Mouse (Mus musculus) R1 (cell line): Measurements from ENCODE around the gene Fgfr2.

Experiments used
- DNase-seq: peaks from one replicate; pipeline ENCODE4 v3.0.0-alpha.2; 2018; ENCODE audit warnings: low read depth, low spot score

Gene Fgfr2

GRCm38 (mm10) chr7:131650277-131650676 is 1472.9 kb downstream of the Fgfr2 start:
- peak; percentile 66 for DNase-seq

GRCm38 (mm10) chr7:131648276-131648675 is 1474.9 kb downstream of the Fgfr2 start:
- no peak for DNase-seq

- no peak for DNase-seq
Measured at GRCm38 (mm10) chr7:131647583-131647982, 1475.6 kb downstream of the Fgfr2 start.

GRCm38 (mm10) chr7:131644586-131644985 is 1478.6 kb downstream of the Fgfr2 start:
- no peak for DNase-seq

DNA sequence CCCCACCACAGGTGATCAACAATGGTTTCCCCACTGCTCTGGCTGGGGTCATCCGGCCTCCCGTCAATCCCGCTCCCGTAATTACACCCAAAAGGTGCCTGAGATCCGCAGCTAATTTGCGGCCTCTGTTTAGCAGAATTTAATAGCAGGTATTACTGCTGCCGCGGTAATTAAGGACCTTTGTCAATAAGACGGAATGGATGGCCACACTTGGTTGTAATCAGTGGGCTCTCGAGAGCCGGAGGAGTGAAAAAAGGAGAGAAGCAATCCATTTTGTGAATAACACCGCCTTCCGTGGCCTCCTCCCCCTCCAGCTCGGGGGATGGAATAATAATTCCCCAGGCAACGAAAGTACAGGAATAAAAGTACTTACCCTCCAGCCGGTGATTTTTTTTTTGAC is 1479.1 kb downstream of the Fgfr2 start:
- no peak for DNase-seq

- no peak for DNase-seq
Measured at GRCm38 (mm10) chr7:131643341-131643840, 1479.8 kb downstream of the Fgfr2 start.

GRCm38 (mm10) chr7:131629562-131629961 is 1493.6 kb downstream of the Fgfr2 start:
- DNase-seq, result no peak

- no peak for DNase-seq
Measured at GRCm38 (mm10) chr7:131628846-131629391, 1494.2 kb downstream of the Fgfr2 start.

DNA sequence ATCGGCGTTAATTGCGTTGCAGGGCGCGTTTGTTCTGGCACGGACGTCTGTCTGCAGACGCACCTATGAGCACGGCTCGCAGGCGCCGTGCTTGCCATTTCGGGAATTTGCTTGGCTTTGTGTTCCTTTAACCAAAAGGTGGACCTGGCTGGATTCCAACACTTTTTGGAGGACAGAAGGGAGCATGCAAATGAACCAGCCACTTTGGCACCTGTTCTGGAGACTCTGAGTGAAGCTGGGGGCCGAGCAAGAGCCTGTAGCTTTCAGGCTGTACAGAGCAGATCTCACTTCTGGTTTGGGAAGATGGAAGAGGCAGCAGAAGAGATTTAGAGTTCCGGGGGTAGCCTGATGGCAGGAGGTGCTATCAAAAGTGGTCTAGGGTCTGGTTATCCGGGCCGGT is 1494.8 kb downstream of the Fgfr2 start:
- no peak for DNase-seq

DNA sequence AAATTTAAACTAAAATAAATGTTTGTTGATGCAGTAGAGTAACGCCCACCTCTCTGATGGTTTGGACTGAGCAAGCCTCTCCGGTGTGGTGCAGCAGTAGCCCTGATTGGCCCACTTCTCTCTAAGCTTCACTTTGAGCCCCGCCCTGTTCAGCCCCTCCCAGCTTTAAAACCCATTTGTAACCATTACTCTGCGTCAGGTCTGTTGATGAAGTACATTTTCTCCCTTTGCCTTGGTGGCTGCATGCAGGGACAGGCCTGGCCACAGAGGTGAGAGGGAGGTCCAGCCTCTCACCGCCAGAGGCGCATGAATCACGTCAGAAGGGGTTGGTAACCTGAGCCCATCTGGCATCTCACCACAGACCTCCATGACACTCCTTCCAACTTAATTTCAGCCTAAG is 1513.5 kb downstream of the Fgfr2 start:
- DNase-seq, result peak; percentile 47

DNA sequence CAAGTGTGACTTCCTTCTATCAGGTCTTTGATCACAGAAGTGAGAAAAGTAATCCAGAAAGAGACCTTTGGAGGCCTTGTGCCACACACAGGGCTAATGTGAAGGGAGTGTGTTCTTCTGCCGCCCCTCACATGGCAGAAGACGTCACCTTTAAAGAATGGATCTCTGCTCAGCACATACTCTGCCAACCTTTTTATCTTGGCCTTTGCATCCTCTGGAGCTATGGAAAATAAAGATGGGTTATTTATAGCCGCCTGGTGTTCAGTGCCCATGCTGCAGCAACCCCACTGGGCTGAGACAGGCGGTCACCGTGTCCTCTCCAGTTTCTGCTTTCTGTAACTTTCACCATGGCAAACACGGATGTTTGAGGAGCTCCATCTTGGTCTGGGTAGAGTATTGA is 1515.1 kb downstream of the Fgfr2 start:
- DNase-seq, result no peak

GRCm38 (mm10) chr7:131605481-131605880 is 1517.7 kb downstream of the Fgfr2 start:
- no peak for DNase-seq

DNA sequence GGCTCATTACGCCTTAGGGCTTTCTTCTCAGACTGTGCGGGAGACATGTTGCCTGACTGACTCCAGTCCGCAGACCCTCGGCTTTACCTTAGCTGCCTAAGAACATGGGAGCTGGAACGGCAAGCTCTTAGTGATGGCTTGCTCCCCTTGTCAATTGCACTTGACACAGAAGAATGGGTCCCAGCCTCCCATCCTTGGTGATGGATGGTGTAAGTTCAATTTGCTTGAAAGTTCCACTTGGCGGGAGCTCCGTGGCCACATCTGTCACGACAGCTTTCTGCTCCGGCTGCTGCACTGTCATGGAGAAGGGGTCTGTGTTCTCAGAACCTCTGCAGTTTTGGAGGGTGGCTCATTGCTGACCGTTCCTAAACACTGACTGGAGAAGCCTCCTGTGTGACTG is 1518.2 kb downstream of the Fgfr2 start:
- DNase-seq, result no peak

- DNase-seq, result peak; percentile 18
Measured at GRCm38 (mm10) chr7:131603186-131603585, 1520.0 kb downstream of the Fgfr2 start.

- no peak for DNase-seq
Measured at GRCm38 (mm10) chr7:131602106-131602505, 1521.0 kb downstream of the Fgfr2 start.

DNA sequence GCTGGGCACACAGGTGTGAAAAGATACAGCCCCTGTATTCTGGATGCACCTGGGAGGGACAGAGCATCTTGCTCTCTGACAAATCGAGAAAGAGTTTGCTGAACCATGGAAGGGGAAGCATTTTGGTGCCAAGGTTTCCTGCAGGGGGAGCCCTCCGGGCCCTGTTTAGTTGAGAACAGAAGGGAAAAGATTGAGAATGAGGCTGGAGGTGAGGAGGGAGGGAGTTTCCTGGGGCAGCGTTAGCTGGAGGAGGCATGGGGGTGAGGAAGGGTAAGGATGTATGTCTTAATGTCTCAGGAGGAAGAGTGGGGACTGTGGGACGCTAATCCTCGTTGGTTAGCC is 1524.7 kb downstream of the Fgfr2 start:
- peak; percentile 41 for DNase-seq

- DNase-seq, result no peak
Measured at GRCm38 (mm10) chr7:131597779-131598482, 1525.2 kb downstream of the Fgfr2 start.

DNA sequence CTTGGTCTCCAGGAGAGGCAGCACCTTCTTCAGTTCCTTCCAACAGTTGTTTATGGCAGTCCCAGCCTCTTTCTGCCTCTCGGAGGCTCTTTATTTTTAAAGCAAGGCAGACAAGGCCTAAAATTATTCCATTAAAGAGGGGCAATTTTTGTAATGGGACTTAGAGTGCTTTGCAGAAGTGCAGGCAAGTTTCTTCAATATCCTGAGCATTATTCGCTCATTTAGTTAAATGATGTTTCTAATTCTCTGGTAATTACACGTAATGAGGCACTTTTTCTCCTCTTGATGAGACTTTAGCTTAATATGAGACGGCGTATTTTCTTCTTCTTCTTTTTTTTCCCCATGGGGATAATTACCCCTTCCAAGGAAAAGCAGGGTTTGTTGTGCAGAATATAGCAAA is 1537.6 kb downstream of the Fgfr2 start:
- no peak for DNase-seq

DNA sequence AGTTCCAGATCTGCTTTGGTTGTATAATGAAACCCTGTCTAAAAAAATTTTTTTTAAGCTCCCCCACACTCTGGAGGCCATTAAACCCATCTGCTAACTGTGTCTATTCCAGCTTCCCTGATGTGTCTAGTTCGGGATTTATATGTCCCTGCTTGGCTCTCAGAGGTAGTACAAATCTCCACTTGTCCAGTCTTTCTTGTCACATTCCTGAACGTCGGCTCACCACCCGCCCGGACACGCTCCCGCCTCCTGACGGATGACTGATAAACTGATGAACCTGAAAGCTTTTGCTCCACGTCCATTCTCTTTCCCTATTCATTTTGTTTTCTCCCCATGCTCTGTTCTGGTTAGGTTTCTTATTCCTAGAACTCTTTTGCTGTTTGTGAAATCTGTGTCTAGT is 1541.0 kb downstream of the Fgfr2 start:
- no peak for DNase-seq

DNA sequence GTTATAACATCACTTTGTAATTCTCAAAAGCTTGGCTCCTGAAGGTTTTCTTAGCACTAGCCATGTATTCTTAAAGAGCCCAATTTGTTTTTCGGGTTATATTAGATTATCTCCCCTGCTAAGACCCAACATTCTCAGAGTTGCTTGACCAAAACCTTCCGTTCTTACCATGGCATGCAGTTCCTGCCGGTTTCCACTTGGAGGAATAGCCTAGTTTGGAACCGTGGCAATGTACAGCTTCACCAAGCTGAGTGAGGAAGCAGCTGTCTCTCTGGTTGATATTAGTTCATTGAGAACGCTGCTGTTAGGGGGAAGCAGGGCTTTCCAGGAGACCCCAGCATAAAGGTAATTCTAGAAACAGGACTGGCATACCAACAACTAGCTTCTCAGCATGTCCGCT is 1547.9 kb downstream of the Fgfr2 start:
- peak; percentile 20 for DNase-seq

DNA sequence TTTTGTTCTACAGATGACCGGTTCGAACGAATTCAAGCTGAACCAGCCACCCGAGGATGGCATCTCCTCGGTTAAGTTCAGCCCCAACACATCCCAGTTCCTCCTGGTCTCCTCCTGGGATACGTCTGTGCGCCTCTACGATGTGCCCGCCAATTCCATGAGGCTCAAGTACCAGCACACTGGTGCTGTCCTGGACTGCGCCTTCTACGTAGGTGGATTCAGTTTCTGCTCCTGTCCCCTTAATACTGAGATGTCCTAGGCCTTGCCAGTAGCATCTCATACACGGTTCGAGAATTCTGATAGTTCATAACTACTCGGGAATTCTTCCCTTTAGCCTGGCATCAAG is 1562.5 kb downstream of the Fgfr2 start:
- no peak for DNase-seq

- peak; percentile 97 for DNase-seq
Measured at GRCm38 (mm10) chr7:131559986-131560696, 1563.0 kb downstream of the Fgfr2 start, which contains the start of gene Bub3. Gene Bub3, plus strand, starts transcription at chr7:131560222.

- no peak for DNase-seq
Measured at GRCm38 (mm10) chr7:131557751-131558150, 1565.4 kb downstream of the Fgfr2 start.
